Mouse (Mus musculus): ENCODE measurements at regions not wholly inside any gene's neighbourhood (a gene's known extent, or its start where the extent isn't known, plus 50 kb on each side); places are given as distances from the start of the nearest gene placed in this dataset.

DNA sequence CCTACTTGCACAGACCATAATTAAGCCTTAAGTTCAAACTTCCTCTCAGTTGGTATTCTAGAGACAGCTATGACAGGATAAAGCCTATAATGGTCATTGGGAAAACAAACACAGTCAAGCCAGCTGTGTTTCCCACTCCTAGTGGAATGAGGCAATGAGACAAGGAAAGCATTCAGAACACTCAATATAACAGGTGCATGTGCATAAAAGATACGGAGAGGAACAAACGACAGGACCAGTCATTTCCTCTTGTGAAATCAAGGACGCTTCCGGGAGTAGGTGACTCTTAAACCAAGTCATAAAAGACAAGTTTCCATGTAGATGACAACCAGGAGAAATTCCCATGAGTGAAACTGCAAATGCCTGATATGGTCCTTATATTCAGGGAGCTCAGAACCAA is 232.1 kb upstream of the Gm26657 start:
- TF ChIP-seq CTCF (conservative IDR thresholded peaks at IDR 0.05; ENCODE audit: low read length) (no peak), NANOG (IDR thresholded peaks at IDR 0.05; ENCODE audit: borderline replicate concordance, low read length) (no peak), POU5F1 (IDR thresholded peaks at IDR 0.05; ENCODE audit: borderline replicate concordance, low read length) (no peak)

Data from E14TG2a.4 (cell line).